Mouse (Mus musculus) telencephalon, adult 2 months (tissue): ENCODE measurements around the gene Celf2.
"Not testable (repeated sequence)": the region's sequence is repeated elsewhere in the genome, so short reads cannot be mapped to it uniquely, and the experiment has no call there.

ENCODE experiments used
- DNase-seq: peaks from one replicate; pipeline ENCODE4 v3.0.0-alpha.2; 2011; ENCODE audit warnings: low read depth, low spot score

Celf2 gene

GRCm38 (mm10) chr2:7267166-7267565 is 242.2 kb downstream of the Celf2 start:
- DNase-seq = no peak

- not testable (repeated sequence) for DNase-seq
Measured at GRCm38 (mm10) chr2:7262668-7263067, 246.7 kb downstream of the Celf2 start.

GRCm38 (mm10) chr2:7260186-7260585 is 249.2 kb downstream of the Celf2 start:
- DNase-seq = no peak

GRCm38 (mm10) chr2:7259616-7260015 is 249.7 kb downstream of the Celf2 start:
- no peak for DNase-seq

GRCm38 (mm10) chr2:7256023-7256422 is 253.3 kb downstream of the Celf2 start:
- peak; percentile 96 for DNase-seq

- DNase-seq = peak; percentile 79
Measured at GRCm38 (mm10) chr2:7255386-7255785, 254.0 kb downstream of the Celf2 start.

- DNase-seq = no peak
Measured at GRCm38 (mm10) chr2:7250314-7250713, 259.0 kb downstream of the Celf2 start.

- no peak for DNase-seq
Measured at GRCm38 (mm10) chr2:7249002-7249401, 260.4 kb downstream of the Celf2 start.

GRCm38 (mm10) chr2:7245958-7246774 is 263.2 kb downstream of the Celf2 start:
- no peak for DNase-seq

- DNase-seq = no peak
Measured at GRCm38 (mm10) chr2:7242139-7242538, 267.2 kb downstream of the Celf2 start.

- DNase-seq = peak; percentile 56
Measured at GRCm38 (mm10) chr2:7241523-7241941, 267.8 kb downstream of the Celf2 start.

GRCm38 (mm10) chr2:7237283-7237682 is 272.1 kb downstream of the Celf2 start:
- DNase-seq = no peak

- DNase-seq = no peak
Measured at GRCm38 (mm10) chr2:7236452-7236851, 272.9 kb downstream of the Celf2 start.

- peak; percentile 80 for DNase-seq
Measured at GRCm38 (mm10) chr2:7235059-7235741, 274.2 kb downstream of the Celf2 start.

GRCm38 (mm10) chr2:7234587-7234986 is 274.8 kb downstream of the Celf2 start:
- peak; percentile 81 for DNase-seq

GRCm38 (mm10) chr2:7233411-7233810 is 276.0 kb downstream of the Celf2 start:
- DNase-seq = peak; percentile 79

GRCm38 (mm10) chr2:7226785-7227184 is 282.6 kb downstream of the Celf2 start:
- no peak for DNase-seq

- DNase-seq = no peak
Measured at GRCm38 (mm10) chr2:7224346-7225071, 284.9 kb downstream of the Celf2 start.

GRCm38 (mm10) chr2:7223538-7223937 is 285.8 kb downstream of the Celf2 start:
- no peak for DNase-seq

GRCm38 (mm10) chr2:7222886-7223285 is 286.5 kb downstream of the Celf2 start:
- no peak for DNase-seq

GRCm38 (mm10) chr2:7221856-7222255 is 287.5 kb downstream of the Celf2 start:
- DNase-seq = no peak

GRCm38 (mm10) chr2:7218101-7218500 is 291.3 kb downstream of the Celf2 start:
- no peak for DNase-seq
